Mouse (Mus musculus) cerebellum, adult 2 months (tissue): ENCODE results near the gene Gp9. TPM values are rescaled to one million over a fixed set of nuclear protein-coding genes. Genes with fewer than 3 reads are reported as not detected.
A peak's percentile ranks its signal among the peaks of the same experiment; 100 is the strongest.

Experiments used
- DNase-seq, 2 experiments: peaks; one replicate each; pipeline ENCODE4 v3.0.0; 2021
- H3K27ac ChIP-seq: fragments of 200-500 bp; 2 replicates; pipeline ENCODE4 v1.5.1; 2012; ENCODE audit warnings: low read length, control low read depth, inconsistent platforms; ENCODE audit not compliant: insufficient read depth
- H3K27me3 ChIP-seq: fragments of 200-500 bp; 2 replicates; pipeline ENCODE4 v1.6.1; 2012; ENCODE audit warnings: inconsistent platforms, mild to moderate bottlenecking, low read length, moderate library complexity; ENCODE audit not compliant: control insufficient read depth, insufficient read depth
- H3K4me1 ChIP-seq: fragments of 200-500 bp; 2 replicates; pipeline ENCODE4 v1.6.1; 2011; ENCODE audit warnings: low read length; ENCODE audit not compliant: control insufficient read depth, insufficient read depth
- H3K4me3 ChIP-seq: fragments of 200-500 bp; replicated peaks from 2 replicates; pipeline ENCODE3; 2011; ENCODE audit warnings: mild to moderate bottlenecking, low read depth, low read length, control low read depth; ENCODE audit not compliant: insufficient read depth
- CTCF ChIP-seq: fragments of 200-500 bp; IDR thresholded peaks from 2 replicates; pipeline ENCODE4 v1.5.1; 2011; ENCODE audit warnings: low read depth, mild to moderate bottlenecking, control low read depth, low read length, moderate library complexity, borderline replicate concordance; ENCODE audit not compliant: insufficient read depth
- POLR2A ChIP-seq: fragments of 200-500 bp; IDR thresholded peaks from 2 replicates; pipeline ENCODE4 v1.6.1; 2011; ENCODE audit warnings: low read length, control low read depth, borderline replicate concordance; ENCODE audit not compliant: insufficient read depth
- WGBS: fragments of 180-500 bp; shearing (Covaris S2); methylation state at CpG from one replicate; pipeline ENCODE4 v1.1.7; 2018; 5-methylcytosine and 5-hydroxymethylcytosine counted together
- polyA plus RNA-seq: library from polyadenylated mRNA; depleted of rRNA; stranded (reverse); fragments of >200 nt; gene quantifications from 2 replicates; pipeline ENCODE4 v1.2.3, GENCODE M21; 2012

Gp9 gene
- polyA plus RNA-seq, 1 experiment, result 0.49 TPM

DNA sequence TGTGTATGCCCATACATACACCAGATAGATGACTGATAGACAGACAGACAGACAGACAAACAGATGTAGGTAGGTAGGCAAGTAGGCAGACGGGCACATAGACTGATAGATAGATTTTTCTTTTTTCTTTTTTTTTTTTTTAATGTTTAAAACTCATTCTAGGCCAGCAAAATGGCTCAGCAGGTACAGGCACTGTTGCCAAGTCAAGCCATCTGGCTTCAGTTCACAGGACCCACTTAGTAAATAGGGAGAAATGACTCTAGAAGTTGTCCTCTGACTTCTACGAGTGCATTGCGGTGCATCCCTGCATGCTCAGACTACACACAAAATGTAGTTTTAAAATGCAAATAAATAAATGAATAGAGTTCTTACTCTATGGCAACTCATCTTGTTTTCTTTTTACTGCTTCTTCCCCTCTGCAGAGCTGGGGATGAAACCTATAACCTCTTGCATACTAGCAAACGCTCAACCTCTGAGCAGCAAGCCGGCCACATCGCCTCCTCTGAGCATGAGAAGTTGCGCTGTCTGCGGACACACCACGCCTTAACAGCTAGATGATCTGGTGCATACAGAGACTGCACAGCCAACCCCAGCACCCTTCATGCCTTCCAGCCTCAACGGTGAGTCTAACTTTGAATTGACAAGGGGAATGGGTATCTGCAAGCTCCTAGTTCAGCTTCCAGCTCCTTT, 16.1 kb downstream of the Gp9 start:
- no peaks in the 10 kb centered on the region for H3K27me3 ChIP-seq
- peak; percentile 84 to 88 for DNase-seq
- 29% methylated on average over 10 of the region's 10 CpGs for WGBS
- H3K27ac ChIP-seq, result 0 out of 2 replicates have a peak overlapping the region, but pooled peaks have one; percentile 1
- H3K4me3 ChIP-seq, result no peak overlapping the region
- peaks cover 57% of the 10 kb centered on the region for H3K4me1 ChIP-seq
- no peak for TF ChIP-seq POLR2A
- TF ChIP-seq CTCF, result no peak

DNA sequence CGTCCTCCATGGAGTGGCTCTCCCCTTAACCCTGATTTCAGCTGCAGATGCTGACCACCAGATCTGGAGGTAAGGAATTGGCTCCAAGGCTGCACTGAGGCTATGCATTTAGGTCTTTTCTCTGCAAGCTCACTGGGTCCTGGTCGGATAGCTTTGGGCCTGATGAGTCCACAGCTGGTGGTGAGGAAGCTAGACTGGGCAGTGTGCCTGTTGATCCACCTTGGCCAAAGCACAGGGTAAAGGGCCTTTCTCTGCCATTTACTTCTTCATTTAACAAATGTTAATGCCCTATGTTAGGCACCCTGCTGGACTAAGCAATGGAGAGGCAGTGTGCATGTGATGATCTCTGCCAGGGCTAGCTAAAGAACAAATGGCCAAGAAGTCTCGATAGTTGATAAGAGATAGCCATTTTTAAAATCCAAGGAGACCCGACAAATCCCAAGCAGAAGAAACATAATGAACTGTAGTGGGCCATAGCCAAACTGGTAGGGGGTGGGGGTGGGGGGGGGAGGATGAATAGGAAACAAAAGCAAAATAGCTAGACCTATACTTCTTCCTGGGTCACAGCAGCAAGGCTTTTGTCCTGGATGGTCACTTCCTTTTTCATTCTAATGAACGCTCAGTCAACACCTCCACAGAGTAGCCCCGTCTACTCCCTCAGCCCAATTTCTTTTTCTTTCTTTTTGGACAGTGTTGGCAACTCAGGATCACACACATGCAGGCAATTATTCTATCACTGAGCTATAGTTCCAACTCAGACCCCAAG, 17.7 kb downstream of the Gp9 start:
- H3K4me3 ChIP-seq, result no peak overlapping the region
- TF ChIP-seq POLR2A (no peak), CTCF (no peak)
- no peaks in the 10 kb centered on the region for H3K27me3 ChIP-seq
- H3K27ac ChIP-seq, result no peak overlapping the region
- H3K4me1 ChIP-seq, result peaks cover 53% of the 10 kb centered on the region
- 35% methylated on average over 6 of the region's 6 CpGs for whole genome bisulfite sequencing
- DNase-seq, result peak; percentile 66 to 79

DNA sequence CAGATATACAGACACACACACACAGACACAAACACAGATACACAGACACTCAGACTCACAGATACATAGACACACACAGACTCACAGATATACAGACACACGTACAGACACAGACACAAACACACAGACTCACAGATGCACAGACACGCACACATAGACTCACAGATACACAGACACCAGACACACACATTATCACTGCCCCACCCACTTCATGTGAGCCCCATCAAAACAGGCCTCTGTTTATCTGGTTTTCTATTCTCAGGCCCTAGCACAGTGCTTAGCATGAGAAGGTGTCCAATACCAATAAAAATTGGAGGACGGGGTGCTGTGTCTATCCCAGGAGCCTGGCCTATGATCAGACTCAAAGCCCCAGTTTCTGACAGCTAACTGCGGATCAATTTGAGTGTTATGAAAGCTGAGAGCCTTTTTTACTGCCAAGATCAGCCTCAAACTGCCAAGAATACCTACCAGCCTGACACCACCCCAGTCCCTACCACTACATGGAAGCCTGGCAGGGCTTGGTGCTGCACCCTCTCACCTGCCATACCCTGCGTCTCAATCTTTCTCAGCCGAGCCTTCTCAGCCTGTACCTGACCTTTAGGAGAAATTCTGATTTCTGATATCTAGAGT, 18.5 kb downstream of the Gp9 start:
- peaks cover 50% of the 10 kb centered on the region for H3K4me1 ChIP-seq
- 63% methylated on average over 6 of the region's 6 CpGs for WGBS
- no peak for TF ChIP-seq CTCF
- no peak for TF ChIP-seq POLR2A

DNA sequence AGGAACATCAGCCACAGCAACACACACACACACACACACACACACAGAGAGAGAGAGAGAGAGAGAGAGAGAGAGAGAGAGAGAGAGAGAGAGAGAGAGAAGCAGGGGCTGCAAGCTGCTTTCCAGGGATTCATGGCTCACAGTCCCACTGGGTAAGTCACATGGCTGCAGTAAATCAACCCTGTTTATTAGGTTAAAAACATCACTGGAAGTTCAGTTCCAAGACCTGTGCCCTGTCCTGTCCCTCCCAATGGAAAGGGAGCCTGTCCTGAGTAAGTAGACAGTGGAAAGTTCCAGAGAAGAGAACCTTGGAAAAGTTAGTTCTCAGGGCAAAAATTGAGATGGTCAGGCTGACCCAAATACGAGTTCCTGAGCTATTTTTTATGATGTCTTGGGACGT, 19.4 kb downstream of the Gp9 start:
- DNase-seq, result no peak
- 61% methylated on average over 2 of the region's 2 CpGs for WGBS
- Histone ChIP-seq H3K27ac (no peak overlapping the region), H3K4me1 (peaks cover 45% of the 10 kb centered on the region), H3K4me3 (no peak overlapping the region), H3K27me3 (no peaks in the 10 kb centered on the region)
- no peak for TF ChIP-seq POLR2A
- TF ChIP-seq CTCF, result no peak

More for the DNA sequence above, 18.5 kb downstream of the Gp9 start:
- DNase-seq, result peak in 1 of 2 experiments; percentile 13
- no peak overlapping the region for H3K27ac ChIP-seq
- no peak overlapping the region for H3K4me3 ChIP-seq
- no peaks in the 10 kb centered on the region for H3K27me3 ChIP-seq

DNA sequence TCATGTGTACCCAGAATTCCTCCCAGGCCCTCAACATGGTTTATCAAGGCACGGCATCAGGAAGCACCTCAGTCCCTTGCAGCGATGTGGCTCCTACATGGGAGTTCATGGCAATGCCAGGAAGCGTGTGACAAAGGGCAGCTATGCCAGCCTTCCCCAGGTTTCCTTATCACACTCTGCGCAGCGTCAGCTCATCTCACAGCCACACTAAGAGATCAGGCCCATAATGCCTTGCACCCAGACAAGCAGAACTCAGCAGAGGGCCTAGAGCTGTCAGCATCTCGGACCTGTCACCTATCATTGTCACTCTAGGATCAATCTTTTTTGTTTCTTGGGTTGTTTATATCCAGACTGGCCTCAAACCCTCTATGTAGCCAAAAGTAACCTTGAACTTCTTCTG, 21.7 kb downstream of the Gp9 start:
- WGBS, result 94% methylated on average over 6 of the region's 6 CpGs
- no peak for TF ChIP-seq POLR2A
- no peak for TF ChIP-seq CTCF
- Histone ChIP-seq H3K4me1 (peaks cover 27% of the 10 kb centered on the region), H3K27me3 (no peaks in the 10 kb centered on the region), H3K4me3 (no peak overlapping the region), H3K27ac (no peak overlapping the region)
- DNase-seq, result no peak

DNA sequence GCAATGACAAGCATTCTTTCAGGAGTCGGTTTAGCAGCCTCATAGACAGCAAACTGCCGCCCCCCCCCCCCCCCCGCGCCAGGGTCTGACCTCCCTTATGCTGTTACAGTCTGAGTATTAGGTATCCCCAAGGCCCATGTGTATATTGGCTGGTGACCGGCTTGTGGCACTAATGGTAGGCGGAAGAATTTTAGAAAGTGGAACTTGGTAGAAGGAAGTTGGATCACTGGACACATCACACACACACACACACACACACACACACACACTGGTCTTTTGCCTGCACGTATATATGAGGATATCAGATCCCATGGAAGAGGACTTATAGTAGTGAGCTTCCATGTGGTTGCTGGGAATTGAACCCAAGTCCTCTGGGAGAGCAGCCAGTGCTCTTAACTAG, 24.6 kb downstream of the Gp9 start:
- H3K27ac ChIP-seq, result no peak overlapping the region
- H3K4me3 ChIP-seq, result no peak overlapping the region
- no peak for TF ChIP-seq POLR2A
- no peak for TF ChIP-seq CTCF
- DNase-seq, result no peak
- no peaks in the 10 kb centered on the region for H3K27me3 ChIP-seq
- WGBS, result 91% methylated on average over 7 of the region's 7 CpGs
- peaks cover 16% of the 10 kb centered on the region for H3K4me1 ChIP-seq

DNA sequence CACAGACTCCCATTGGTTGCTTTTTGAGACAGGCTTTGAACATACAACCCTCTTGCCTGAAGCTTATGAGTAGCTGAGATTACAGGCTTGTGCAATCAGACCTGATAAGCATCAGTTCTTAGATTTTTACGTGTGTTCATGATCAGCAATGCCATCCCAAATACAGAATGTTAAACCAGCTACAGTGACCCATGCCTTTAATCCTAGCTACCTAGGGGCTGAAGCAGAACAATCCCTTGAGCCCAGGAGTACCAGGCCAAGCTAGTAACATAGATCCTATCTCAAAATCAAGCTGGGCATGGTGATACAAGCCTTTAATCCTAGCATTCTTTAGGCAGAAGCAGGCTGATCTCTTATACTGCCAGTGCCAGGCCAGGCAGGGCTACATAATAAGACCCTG, 26.2 kb downstream of the Gp9 start:
- 87% methylated on average over 1 of the region's 1 CpGs for WGBS
- H3K4me3 ChIP-seq, result no peak overlapping the region
- H3K27ac ChIP-seq, result no peak overlapping the region
- H3K4me1 ChIP-seq, result peaks cover 12% of the 10 kb centered on the region; the same call in 1 of the 2 replicates
- no peak for DNase-seq
- no peaks in the 10 kb centered on the region for H3K27me3 ChIP-seq
- TF ChIP-seq POLR2A, result no peak
- no peak for TF ChIP-seq CTCF

DNA sequence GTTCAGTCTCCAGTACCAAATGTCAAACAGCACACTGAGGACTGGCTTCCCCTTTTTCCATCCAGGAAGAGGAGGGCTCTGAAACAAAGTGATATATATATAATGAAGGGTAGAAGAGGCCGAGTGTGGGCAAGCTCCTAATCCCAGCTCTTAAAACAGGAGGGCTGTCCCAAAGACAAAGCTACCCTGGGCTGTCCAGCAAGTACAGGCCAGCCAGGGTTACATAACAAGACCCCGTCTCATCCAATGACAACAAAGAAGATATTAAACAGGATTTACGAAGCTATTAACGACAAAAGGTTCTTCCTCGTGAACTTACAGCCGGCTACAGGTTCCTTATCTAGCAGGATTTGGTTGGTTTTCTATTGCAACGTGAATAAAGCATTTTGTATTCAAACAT, 27.0 kb downstream of the Gp9 start:
- Histone ChIP-seq H3K4me1 (peaks cover 20% of the 10 kb centered on the region), H3K4me3 (no peak overlapping the region), H3K27ac (no peak overlapping the region), H3K27me3 (no peaks in the 10 kb centered on the region)
- no peak for DNase-seq
- TF ChIP-seq CTCF (no peak), POLR2A (no peak)
- 91% methylated on average over 7 of the region's 7 CpGs for WGBS
